Mouse (Mus musculus): ENCODE data around the gene Cdyl2.

DNA sequence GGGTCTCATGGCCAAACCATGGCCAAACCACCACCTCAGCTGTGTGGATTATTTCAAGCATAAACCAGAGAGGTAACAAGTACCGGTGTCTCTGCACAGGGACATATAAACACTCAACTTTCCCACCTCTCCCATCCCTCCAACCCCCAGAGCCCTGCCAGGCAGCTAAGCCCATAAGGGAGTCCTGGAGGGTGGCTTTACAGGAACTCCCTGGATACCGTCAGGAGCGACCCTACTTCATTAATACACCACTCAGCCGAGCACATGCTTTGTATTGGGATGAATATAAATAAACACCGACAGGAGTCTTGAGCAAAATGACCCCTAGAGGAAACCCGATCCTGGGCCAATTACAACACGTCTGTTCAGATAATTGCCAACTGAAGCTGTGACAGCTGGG lies 194.0 kb downstream of the Cdyl2 start:
- TF ChIP-seq POLR2A (IDR thresholded peaks at IDR 0.05; ENCODE audit: extremely low read depth, insufficient read depth, low read length) (no peak), CTCF (IDR thresholded peaks at IDR 0.05; ENCODE audit: extremely low read depth, insufficient read depth, low read length) (no peak)

Data from cortical plate, adult 2 months (tissue).